Mouse (Mus musculus) hematopoietic multipotent progenitor cell, adult 10-12 weeks (in vitro differentiated cells): Measurements from ENCODE around the gene Oprl1. TPM values are rescaled to one million over a fixed set of nuclear protein-coding genes. Genes with fewer than 3 reads are reported as not detected.

Experiments used
- polyA plus RNA-seq: library from polyadenylated mRNA; stranded (reverse); fragments of >175 nt; gene quantifications from 2 replicates; pipeline ENCODE4 v1.2.3, GENCODE M21; 2012; ENCODE audit warnings: low replicate concordance

The Oprl1 gene
- polyA plus RNA-seq, result 0.05 TPM in 1 of 2 replicates, not detected in the other

DNA sequence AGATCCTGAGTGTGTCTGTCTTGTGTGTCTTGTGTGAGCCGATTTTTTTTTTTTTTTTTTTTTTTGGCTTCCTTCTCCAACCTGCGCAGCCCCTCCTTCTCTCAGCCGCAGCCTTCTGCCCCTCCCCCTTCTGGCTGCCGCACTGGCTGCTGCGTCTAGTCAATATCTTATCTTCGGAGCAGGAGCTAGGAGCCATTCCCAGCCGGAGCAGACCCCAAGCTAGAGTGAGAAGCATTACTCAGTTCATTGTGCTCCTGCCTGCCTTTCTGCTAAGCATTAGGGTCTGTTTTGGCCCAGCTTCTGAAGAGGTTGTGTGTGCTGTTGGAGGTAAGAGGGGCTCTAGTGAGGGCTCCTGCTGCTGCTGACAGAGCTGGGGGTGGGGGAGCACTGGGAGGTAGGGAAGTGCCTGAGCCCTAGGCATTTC is at the start of gene Oprl1:
Oprl1 (plus strand) TSS at position 114 of the 424 bp plus-strand sequence.

DNA sequence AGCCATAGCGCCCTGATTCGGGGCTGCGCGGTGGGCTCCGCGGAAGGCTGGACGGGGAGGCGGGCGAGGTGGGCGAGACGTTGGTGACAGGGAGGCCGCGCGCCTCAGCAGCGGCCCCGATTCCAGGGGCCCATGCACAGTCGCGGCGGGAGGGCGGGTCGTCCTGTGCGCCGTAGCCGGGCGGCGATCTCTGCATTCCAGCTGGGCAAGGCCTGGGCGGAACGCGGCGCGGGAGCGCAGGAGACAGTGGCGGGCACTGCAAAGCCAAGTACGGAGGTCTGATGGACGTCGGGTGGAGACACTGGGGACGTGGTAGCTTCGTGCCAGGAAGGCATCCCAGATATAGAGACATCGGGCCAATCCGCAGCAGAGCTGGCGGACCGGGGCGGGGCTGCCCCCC is 43.5 kb upstream of the Oprl1 start, which contains the start of gene Sox18:
Sox18 (minus strand) TSS at position 315 of the 400 bp plus-strand sequence.

DNA sequence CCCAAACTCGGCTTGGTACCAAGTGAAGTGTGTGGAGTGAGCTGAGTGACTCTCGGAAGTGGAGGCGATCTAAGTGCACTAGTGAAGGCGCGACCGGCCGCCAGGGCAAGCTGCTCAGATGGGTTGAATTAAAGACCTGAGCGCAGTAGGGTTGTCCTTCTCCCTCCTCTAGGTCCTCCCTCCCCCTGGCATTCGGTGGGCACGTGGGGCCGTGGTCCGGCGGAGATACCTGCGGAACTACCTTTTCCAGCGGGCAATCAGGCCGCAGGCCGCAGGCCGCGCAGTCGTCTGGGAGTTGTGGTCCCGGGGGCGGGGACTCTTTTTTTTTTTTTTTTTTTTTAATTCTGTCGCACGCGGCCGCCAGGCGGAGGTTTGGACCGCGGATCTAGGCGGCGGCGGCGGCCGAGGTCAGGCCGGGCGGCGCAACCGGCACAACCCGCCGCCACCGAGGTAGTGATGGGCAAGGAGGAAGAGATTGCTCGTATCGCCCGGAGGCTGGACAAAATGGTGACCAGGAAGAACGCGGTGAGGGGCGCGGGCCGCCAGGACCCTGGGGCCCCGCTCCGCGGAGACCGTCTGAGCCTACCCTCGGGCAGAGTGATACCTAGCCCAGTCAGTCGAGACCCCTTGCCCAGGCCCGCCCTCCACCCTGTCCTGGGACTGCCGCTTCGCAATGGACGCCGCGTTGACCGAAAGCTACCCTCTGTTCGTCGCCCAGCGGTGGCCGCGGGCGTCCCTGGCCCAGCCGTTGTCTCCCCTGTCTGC is 34.7 kb upstream of the Oprl1 start, which contains the start of gene Tcea2:
Tcea2 (plus strand) TSS at position 360 of the 765 bp plus-strand sequence.

DNA sequence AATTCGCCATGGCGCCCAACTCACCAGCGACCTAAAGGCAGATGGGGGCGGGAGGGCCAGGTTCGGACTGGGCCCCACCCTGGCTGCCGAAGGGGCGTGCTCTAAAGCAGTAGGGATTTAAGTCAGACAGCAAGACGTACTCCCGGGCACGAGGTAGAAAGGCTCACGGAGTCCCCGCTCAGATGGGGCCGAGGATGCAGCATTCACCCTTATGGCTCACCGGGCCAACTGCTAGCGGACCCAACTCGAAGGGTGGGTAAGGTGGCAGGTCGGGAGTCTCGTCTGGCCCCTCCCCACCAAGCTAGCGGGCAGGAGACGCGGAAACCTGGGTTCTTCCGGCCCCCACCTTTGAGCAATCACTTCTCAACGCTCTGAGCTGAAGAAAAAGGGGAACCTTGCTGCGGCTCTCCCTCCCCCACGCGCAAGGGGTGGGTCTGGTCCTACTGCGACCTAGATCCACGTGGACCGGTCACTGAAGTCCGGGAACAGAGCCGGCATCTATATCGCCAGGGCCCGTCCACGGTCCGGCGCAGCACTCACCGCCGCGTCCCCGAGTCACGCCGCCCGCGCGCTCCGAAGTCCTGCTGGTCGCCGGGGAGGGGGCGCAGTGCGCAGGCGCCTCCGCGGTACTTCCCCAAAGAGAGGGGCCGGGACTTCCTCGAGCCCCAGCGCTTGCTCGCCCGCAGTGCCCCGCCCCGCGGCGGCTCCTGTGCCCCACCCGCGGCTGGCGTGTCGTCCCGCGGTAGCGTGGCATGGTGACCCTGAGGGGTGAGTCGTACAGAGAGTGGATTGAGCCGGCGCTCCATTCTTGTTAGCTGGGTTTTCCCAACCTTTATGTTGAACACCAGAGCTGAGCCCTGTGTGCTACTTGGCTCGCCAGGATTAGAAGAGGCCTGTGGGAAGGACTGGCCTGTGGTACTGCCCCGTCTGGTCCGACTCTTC is 21.2 kb upstream of the Oprl1 start, which contains the start of gene Rgs19:
Rgs19 (minus strand) TSS at position 639 of the 942 bp plus-strand sequence.

DNA sequence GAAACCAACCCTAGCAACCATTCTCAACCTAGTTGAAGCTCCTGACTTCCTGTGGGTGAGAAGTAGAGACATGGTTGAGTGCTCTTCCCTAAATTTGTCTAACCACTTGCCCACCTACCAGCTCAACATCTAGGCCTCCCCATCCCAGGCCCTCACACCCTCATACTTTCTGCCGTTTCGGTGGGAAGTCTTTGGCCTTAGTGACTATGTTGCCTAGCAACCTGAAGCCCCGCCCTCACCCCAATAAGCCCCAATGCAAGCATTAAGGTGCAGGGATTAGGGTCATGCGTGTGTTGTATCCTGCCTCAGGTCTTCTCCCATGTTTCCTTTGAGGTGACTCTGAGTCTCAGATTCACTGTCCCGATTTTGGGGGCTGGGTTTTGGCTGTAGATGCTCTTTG is 16.6 kb upstream of the Oprl1 start, which contains the start of gene Lkaaear1:
Lkaaear1 (minus strand) TSS at position 202 of the 400 bp plus-strand sequence.

DNA sequence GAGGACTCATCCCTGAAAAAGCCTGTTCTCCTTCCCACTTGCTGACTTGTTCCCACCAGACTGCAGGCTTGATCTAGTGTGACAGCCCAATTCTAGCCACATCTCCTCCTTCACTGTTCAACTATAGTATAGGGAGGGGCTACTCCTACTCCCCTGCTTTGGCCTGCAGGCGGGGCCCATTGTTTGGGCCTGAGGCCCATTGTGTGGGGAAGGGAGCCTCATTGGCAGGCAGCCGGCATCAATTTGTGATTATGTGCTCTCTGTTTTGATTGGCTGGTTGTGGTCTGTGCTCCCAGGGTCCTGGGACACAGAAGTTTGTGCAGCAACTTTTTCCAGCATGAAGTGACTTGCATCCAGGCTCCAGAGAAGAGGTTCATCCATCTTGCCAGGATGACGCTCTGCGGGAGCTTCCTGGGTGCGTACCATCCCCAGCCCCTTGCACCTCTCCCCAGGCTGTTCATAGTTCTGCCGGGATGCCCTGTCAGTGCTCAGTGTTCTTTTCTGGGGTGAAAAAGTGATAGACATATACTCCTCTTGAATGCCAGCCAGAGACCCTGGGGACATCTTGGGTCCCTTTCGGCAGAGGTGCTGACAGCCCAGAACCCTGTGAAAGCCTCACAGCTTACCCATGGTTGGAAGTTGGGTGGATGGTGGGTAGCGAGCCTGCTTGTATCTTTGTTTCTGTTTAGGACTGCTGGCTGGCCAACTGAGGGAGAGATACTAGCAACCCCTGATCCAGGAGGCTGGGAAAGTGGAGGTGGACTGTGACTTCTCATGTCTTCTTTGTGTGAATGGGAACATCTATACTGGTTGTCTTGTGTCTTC is 48.4 kb downstream of the Oprl1 start, which contains the start of gene Myt1:
Myt1 (plus strand) TSS at position 327 of the 825 bp plus-strand sequence.

Other genes with a start within 250 kb of the Oprl1 start
- gene Abhd16b, start 221.8 kb upstream of the Oprl1 start, polyA plus RNA-seq, result 0.08 and 0.12 TPM in 2 replicates
- gene Tpd52l2, start 217.9 kb upstream of the Oprl1 start, polyA plus RNA-seq, result 4.3 and 46.6 TPM in 2 replicates
- gene Dnajc5, start 194.5 kb upstream of the Oprl1 start, polyA plus RNA-seq, result 38.7 and 70.5 TPM in 2 replicates
- 93.4 and 215 TPM in 2 replicates for gene Uckl1, start 130.1 kb upstream of the Oprl1 start, polyA plus RNA-seq
- 12.0 and 21.1 TPM in 2 replicates for gene Prpf6, start 123.1 kb upstream of the Oprl1 start, polyA plus RNA-seq
- gene Zfp512b, start 122.2 kb upstream of the Oprl1 start, polyA plus RNA-seq, result 84.7 and 206 TPM in 2 replicates
- 17.3 and 21.9 TPM in 2 replicates for gene Samd10, start 115.8 kb upstream of the Oprl1 start, polyA plus RNA-seq
- gene Gm29797, start 58.0 kb upstream of the Oprl1 start, polyA plus RNA-seq, result not detected in 2 replicates
- 2.2 and 9.7 TPM in 2 replicates for gene Sox18, start 43.4 kb upstream of the Oprl1 start, polyA plus RNA-seq
- gene Tcea2, start 34.7 kb upstream of the Oprl1 start, polyA plus RNA-seq, result 10.6 and 34.3 TPM in 2 replicates
- 174 and 368 TPM in 2 replicates for gene Rgs19, start 21.0 kb upstream of the Oprl1 start, polyA plus RNA-seq
- gene Lkaaear1, start 16.6 kb upstream of the Oprl1 start, polyA plus RNA-seq, result not detected in 2 replicates
- gene Myt1, start 48.3 kb downstream of the Oprl1 start, polyA plus RNA-seq, result not detected in 2 replicates
- 3.2 and 40.7 TPM in 2 replicates for gene Pcmtd2, start 122.8 kb downstream of the Oprl1 start, polyA plus RNA-seq
- gene Polr3k, start 149.3 kb downstream of the Oprl1 start, polyA plus RNA-seq, result 0.14 and 1.7 TPM in 2 replicates